Mouse (Mus musculus): ENCODE measurements at regions not wholly inside any gene's neighbourhood (a gene's known extent, or its start where the extent isn't known, plus 50 kb on each side); places are given as distances from the start of the nearest gene placed in this dataset.
A peak's percentile ranks its signal among the peaks of the same experiment; 100 is the strongest.

DNA sequence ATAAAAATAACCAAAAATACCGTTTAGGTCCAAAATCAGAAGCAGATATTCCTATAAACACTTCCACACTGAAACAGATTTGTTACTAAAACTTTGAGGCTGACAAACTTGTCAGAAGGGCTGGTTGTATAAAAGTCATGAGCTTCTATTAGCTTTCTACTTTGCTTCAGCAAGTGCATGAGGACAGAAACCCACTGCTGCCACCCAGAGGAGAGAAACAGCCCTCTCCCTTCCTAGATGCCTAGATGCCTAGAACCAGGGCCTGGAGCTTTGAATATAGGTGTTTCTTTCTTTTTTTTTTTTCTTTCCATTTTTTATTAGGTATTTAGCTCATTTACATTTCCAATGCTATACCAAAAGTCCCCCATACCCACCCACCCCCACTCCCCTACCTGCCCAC, 406.9 kb upstream of the Gpc5 start:
- no peak for ATAC-seq (ENCODE audit: low FRiP score)
- 69% methylated on average over 1 of the region's 1 CpGs for WGBS
- DNase-seq (ENCODE audit: low spot score): peak; percentile 24

DNA sequence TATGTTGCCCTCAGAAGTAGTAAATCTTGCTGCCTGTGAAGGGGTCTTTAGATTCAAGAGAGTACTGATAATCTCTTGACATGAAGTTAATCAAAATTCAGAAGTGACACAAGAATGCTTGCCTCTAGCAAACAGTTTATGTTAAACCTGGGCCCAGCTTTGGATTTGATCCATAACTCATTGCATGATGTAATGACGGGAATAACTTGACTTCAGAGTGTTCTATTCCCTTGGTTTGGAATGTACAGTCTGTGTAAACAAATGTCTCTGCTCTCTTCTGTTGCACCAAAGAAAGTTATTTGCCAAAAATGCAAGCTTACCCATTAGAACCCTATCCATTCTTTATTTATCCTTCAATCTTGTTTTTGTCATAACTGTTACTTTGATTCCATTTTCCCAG, 397.1 kb upstream of the Gpc5 start:
- H3K27me3 ChIP-seq (ENCODE audit: insufficient read depth, low read length): no peaks in the 10 kb centered on the region
- H3K4me1 ChIP-seq (ENCODE audit: insufficient read depth, low read length): no peaks in the 10 kb centered on the region
- no peak for DNase-seq (ENCODE audit: low spot score)
- H3K4me2 ChIP-seq (ENCODE audit: low read depth, low read length, poor library complexity, severe bottlenecking): no peak overlapping the region
- H3K9ac ChIP-seq (replicated peaks; ENCODE audit: low read length, poor library complexity, severe bottlenecking): no peak overlapping the region
- no peak for ATAC-seq (ENCODE audit: low FRiP score)
- no peaks in the 10 kb centered on the region for H3K9me3 ChIP-seq (ENCODE audit: low read length)
- no peaks in the 10 kb centered on the region for H3K36me3 ChIP-seq (ENCODE audit: insufficient read depth, low read length)
- WGBS: 87% methylated on average over 1 of the region's 1 CpGs
- no peak overlapping the region for H3K4me3 ChIP-seq (ENCODE audit: low read depth, low read length)
- no peak overlapping the region for H3K27ac ChIP-seq (ENCODE audit: low read depth, low read length)
- no peak for TF ChIP-seq CTCF (IDR thresholded peaks at IDR 0.05)

More for the DNA sequence above, 406.9 kb upstream of the Gpc5 start:
- Histone ChIP-seq H3K9me3 (ENCODE audit: low read length) (no peaks in the 10 kb centered on the region), H3K27me3 (ENCODE audit: insufficient read depth, low read length) (no peaks in the 10 kb centered on the region), H3K4me3 (ENCODE audit: low read depth, low read length) (no peak overlapping the region), H3K27ac (ENCODE audit: low read depth, low read length) (no peak overlapping the region), H3K9ac (replicated peaks; ENCODE audit: low read length, poor library complexity, severe bottlenecking) (no peak overlapping the region), H3K4me1 (ENCODE audit: insufficient read depth, low read length) (no peaks in the 10 kb centered on the region), H3K36me3 (ENCODE audit: insufficient read depth, low read length) (no peaks in the 10 kb centered on the region), H3K4me2 (ENCODE audit: low read depth, low read length, poor library complexity, severe bottlenecking) (no peak overlapping the region)
- peak; percentile 49 for TF ChIP-seq CTCF (IDR thresholded peaks at IDR 0.05)

GRCm38 (mm10) chr14:114697543-114697942, 394.5 kb upstream of the Gpc5 start:
- Histone ChIP-seq H3K27ac (ENCODE audit: low read depth, low read length) (no peak overlapping the region), H3K4me2 (ENCODE audit: low read depth, low read length, poor library complexity, severe bottlenecking) (no peak overlapping the region), H3K4me3 (ENCODE audit: low read depth, low read length) (no peak overlapping the region), H3K9me3 (ENCODE audit: low read length) (no peaks in the 10 kb centered on the region), H3K9ac (replicated peaks; ENCODE audit: low read length, poor library complexity, severe bottlenecking) (no peak overlapping the region), H3K27me3 (ENCODE audit: insufficient read depth, low read length) (no peaks in the 10 kb centered on the region), H3K4me1 (ENCODE audit: insufficient read depth, low read length) (no peaks in the 10 kb centered on the region), H3K36me3 (ENCODE audit: insufficient read depth, low read length) (no peaks in the 10 kb centered on the region)
- WGBS: 86% methylated on average over 4 of the region's 4 CpGs
- TF ChIP-seq CTCF (IDR thresholded peaks at IDR 0.05): no peak
- ATAC-seq (ENCODE audit: low FRiP score) (no peak), DNase-seq (ENCODE audit: low spot score) (no peak)

GRCm38 (mm10) chr14:114723080-114723479, 368.9 kb upstream of the Gpc5 start:
- no peak overlapping the region for H3K4me3 ChIP-seq (ENCODE audit: low read depth, low read length)
- H3K9me3 ChIP-seq (ENCODE audit: low read length): no peaks in the 10 kb centered on the region
- H3K27me3 ChIP-seq (ENCODE audit: insufficient read depth, low read length): no peaks in the 10 kb centered on the region
- no peaks in the 10 kb centered on the region for H3K36me3 ChIP-seq (ENCODE audit: insufficient read depth, low read length)
- ATAC-seq (ENCODE audit: low FRiP score) (no peak), DNase-seq (ENCODE audit: low spot score) (no peak)
- H3K27ac ChIP-seq (ENCODE audit: low read depth, low read length): no peak overlapping the region
- TF ChIP-seq CTCF (IDR thresholded peaks at IDR 0.05): no peak
- WGBS: 21% methylated on average over 1 of the region's 1 CpGs
- no peak overlapping the region for H3K4me2 ChIP-seq (ENCODE audit: low read depth, low read length, poor library complexity, severe bottlenecking)
- no peaks in the 10 kb centered on the region for H3K4me1 ChIP-seq (ENCODE audit: insufficient read depth, low read length)
- no peak overlapping the region for H3K9ac ChIP-seq (replicated peaks; ENCODE audit: low read length, poor library complexity, severe bottlenecking)

- no peak for ATAC-seq (ENCODE audit: low FRiP score)
- H3K4me1 ChIP-seq (ENCODE audit: insufficient read depth, low read length): no peaks in the 10 kb centered on the region
- H3K4me3 ChIP-seq (ENCODE audit: low read depth, low read length): no peak overlapping the region
- H3K27me3 ChIP-seq (ENCODE audit: insufficient read depth, low read length): no peaks in the 10 kb centered on the region
- no peaks in the 10 kb centered on the region for H3K36me3 ChIP-seq (ENCODE audit: insufficient read depth, low read length)
- H3K9me3 ChIP-seq (ENCODE audit: low read length): no peaks in the 10 kb centered on the region
- H3K9ac ChIP-seq (replicated peaks; ENCODE audit: low read length, poor library complexity, severe bottlenecking): no peak overlapping the region
- no peak for DNase-seq (ENCODE audit: low spot score)
- H3K27ac ChIP-seq (ENCODE audit: low read depth, low read length): no peak overlapping the region
- no peak for TF ChIP-seq CTCF (IDR thresholded peaks at IDR 0.05)
- 74% methylated on average over 5 of the region's 5 CpGs for WGBS
- H3K4me2 ChIP-seq (ENCODE audit: low read depth, low read length, poor library complexity, severe bottlenecking): no peak overlapping the region
Observed at GRCm38 (mm10) chr14:114767323-114767722, 324.7 kb upstream of the Gpc5 start.

DNA sequence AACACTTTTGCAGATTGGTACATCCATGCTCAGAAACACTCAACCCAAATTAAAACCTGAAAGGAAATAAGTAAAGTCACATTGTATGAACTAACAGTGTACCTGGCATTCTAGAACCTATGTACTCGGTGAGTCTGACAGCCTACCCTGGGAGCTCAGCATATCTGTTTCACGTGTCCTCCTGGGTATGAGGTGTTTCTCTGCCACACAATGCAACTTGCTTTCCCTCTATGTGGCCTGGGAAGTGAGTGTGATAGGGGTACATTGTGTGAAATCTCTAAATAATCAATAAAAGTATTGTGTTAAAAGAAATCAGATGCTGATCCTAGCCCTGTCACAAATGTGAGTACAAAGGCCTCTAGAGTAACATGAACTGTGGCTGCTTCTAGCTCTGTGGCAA, 315.3 kb upstream of the Gpc5 start:
- no peak overlapping the region for H3K9ac ChIP-seq (replicated peaks; ENCODE audit: low read length, poor library complexity, severe bottlenecking)
- no peak for DNase-seq (ENCODE audit: low spot score)
- no peaks in the 10 kb centered on the region for H3K9me3 ChIP-seq (ENCODE audit: low read length)
- H3K27ac ChIP-seq (ENCODE audit: low read depth, low read length): no peak overlapping the region
- WGBS: 74% methylated on average over 2 of the region's 2 CpGs
- no peak overlapping the region for H3K4me2 ChIP-seq (ENCODE audit: low read depth, low read length, poor library complexity, severe bottlenecking)
- H3K4me3 ChIP-seq (ENCODE audit: low read depth, low read length): no peak overlapping the region
- H3K4me1 ChIP-seq (ENCODE audit: insufficient read depth, low read length): no peaks in the 10 kb centered on the region
- no peaks in the 10 kb centered on the region for H3K27me3 ChIP-seq (ENCODE audit: insufficient read depth, low read length)
- no peak for ATAC-seq (ENCODE audit: low FRiP score)
- TF ChIP-seq CTCF (IDR thresholded peaks at IDR 0.05): no peak
- no peaks in the 10 kb centered on the region for H3K36me3 ChIP-seq (ENCODE audit: insufficient read depth, low read length)
